In the genomic region with DNA sequence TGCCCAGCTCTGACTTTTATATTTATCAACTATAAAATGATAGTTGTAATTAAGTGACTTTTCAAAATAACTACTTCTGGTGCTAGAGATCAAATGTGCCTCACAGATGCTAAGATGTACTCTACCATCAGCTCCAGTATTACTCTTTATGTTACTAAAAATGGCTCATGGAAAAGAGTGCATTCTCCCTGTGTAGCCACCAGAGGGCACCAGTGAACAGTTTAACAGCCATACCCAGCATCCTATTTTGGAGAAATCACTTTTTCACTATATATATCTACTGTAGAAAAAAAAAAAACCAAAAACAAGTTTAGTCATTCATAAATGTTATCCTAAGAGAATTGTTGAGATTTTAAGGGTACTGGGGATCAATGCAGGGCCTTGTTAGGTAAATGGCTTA, we compare ENCODE assay signal across 9 mouse cellular contexts. TPM values are rescaled to one million over a fixed set of nuclear protein-coding genes. Genes with fewer than 3 reads are reported as not detected.
A peak's percentile ranks its signal among the peaks of the same experiment; 100 is the strongest.
DNase-seq lines count a peak whose midpoint lies in the region; ATAC-seq and TF ChIP-seq lines count a peak whose summit lies in the region.
"Had no signal": no experiment of that assay in that cellular context is flagged by ENCODE, and none has a peak within 500 bp of the region (broad histone marks: within the 10 kb centered on the region; RNA-seq: fewer than 3 reads in every experiment).

No protein-coding gene starts in this region.

- no peak overlapping the region for H3K9ac ChIP-seq in midbrain, embryonic 16.5 days (ENCODE audit: low read depth, low read length)

- TF ChIP-seq POLR2A in thymus, adult 2 months (IDR thresholded peaks at IDR 0.05; ENCODE audit: control insufficient read depth, extremely low read depth, insufficient read depth, low read length, poor library complexity): no peak

- H3K9me3 ChIP-seq in midbrain, embryonic 10.5 days (replicated peaks): no peaks in the 10 kb centered on the region
- H3K9me3 ChIP-seq in midbrain, embryonic 16.5 days (replicated peaks; ENCODE audit: control insufficient read depth, low read length, poor library complexity, severe bottlenecking): no peaks in the 10 kb centered on the region

- no peak overlapping the region for H3K4me2 ChIP-seq in midbrain, embryonic 16.5 days (ENCODE audit: low read length)

- no peak overlapping the region for H3K27ac ChIP-seq in midbrain, embryonic 10.5 days (replicated peaks)
- no peak overlapping the region for H3K27ac ChIP-seq in midbrain, embryonic 16.5 days (ENCODE audit: low read length)
- no peak overlapping the region for H3K27ac ChIP-seq in thymus, adult 2 months (ENCODE audit: control insufficient read depth, insufficient read depth, low read length)

- TF ChIP-seq CTCF in thymus, adult 2 months (IDR thresholded peaks at IDR 0.05; ENCODE audit: borderline replicate concordance, control insufficient read depth, extremely low read depth, insufficient read depth, low read length, poor library complexity): no peak

- H3K36me3 ChIP-seq in midbrain, embryonic 10.5 days: peaks cover 4% of the 10 kb centered on the region; the same call in 1 of the 2 replicates
- no peaks in the 10 kb centered on the region for H3K36me3 ChIP-seq in midbrain, embryonic 16.5 days (ENCODE audit: control insufficient read depth, insufficient read depth, low read length)
- H3K36me3 ChIP-seq in thymus, adult 2 months (ENCODE audit: control insufficient read depth, insufficient read depth, low read length): no peaks in the 10 kb centered on the region

- peaks cover 27% of the 10 kb centered on the region for H3K4me1 ChIP-seq in midbrain, embryonic 10.5 days
- peaks cover 20% of the 10 kb centered on the region for H3K4me1 ChIP-seq in midbrain, embryonic 16.5 days (ENCODE audit: control insufficient read depth, insufficient read depth, low read length)
- peaks cover 2% of the 10 kb centered on the region for H3K4me1 ChIP-seq in thymus, adult 2 months (replicated peaks; ENCODE audit: control insufficient read depth, insufficient read depth, low read length)

- peak; percentile 47 for DNase-seq in cerebellum, adult 11 months
- DNase-seq in cerebellum, adult 11-12 months: no peak
- peak; percentile 47 for DNase-seq in midbrain, embryonic 10.5 days (ENCODE audit: low spot score)
- DNase-seq in cerebellum, adult 8-10 months: peak; percentile 52
- peak; percentile 71 for DNase-seq in heart, postnatal 4 days
- DNase-seq in lung, postnatal 14 days: peak; percentile 66
- DNase-seq in thymus, adult 2 months: peak; percentile 55

- H3K4me3 ChIP-seq in midbrain, embryonic 10.5 days: no peak overlapping the region
- no peak overlapping the region for H3K4me3 ChIP-seq in midbrain, embryonic 16.5 days (ENCODE audit: low read depth, low read length)
- no peak overlapping the region for H3K4me3 ChIP-seq in thymus, adult 2 months (ENCODE audit: control insufficient read depth, insufficient read depth, low read length)
- H3K4me3 ChIP-seq: myocyte had no signal

- ATAC-seq in midbrain, embryonic 16.5 days: no peak

- no peaks in the 10 kb centered on the region for H3K27me3 ChIP-seq in midbrain, embryonic 10.5 days (ENCODE audit: low read depth, poor library complexity, severe bottlenecking)
- no peaks in the 10 kb centered on the region for H3K27me3 ChIP-seq in midbrain, embryonic 16.5 days (ENCODE audit: control insufficient read depth, insufficient read depth, low read depth, low read length)
- H3K27me3 ChIP-seq in thymus, adult 2 months (ENCODE audit: control insufficient read depth, insufficient read depth, low read length): no peaks in the 10 kb centered on the region

RNA-seq across cellular contexts. Expression of gene Rab33b, which starts 2.7 kb away (rescaled TPM):
- polyA plus RNA-seq in midbrain, embryonic 10.5 days (2016; fragmentation: Nextera tagmentation; extraction: Ambion mirVana): 12.8 and 14.1 TPM in 2 replicates
- 33.6 and 33.7 TPM in 2 replicates for polyA plus RNA-seq in midbrain, embryonic 16.5 days (2015; fragmentation: Nextera tagmentation; extraction: Ambion mirVana)
- 10 to 100 TPM; 13.6 to 14.3 TPM for total RNA-seq in heart, postnatal 4 days (2021)
- polyA plus RNA-seq in thymus, adult 2 months (2012; rRNA removed): 15.6 and 17.1 TPM in 2 replicates
